Mouse (Mus musculus): Measurements from ENCODE around the gene Dnajb12. TPM values are rescaled to one million over a fixed set of nuclear protein-coding genes. Genes with fewer than 3 reads are reported as not detected.

Gene Dnajb12
- 45.9 TPM for total RNA-seq (2023)

GRCm38 (mm10) chr10:59879255-59880028, at the start of gene Dnajb12:
Dnajb12 (plus strand) TSS chr10:59879556.

Other genes with a start within 250 kb of the Dnajb12 start
- 35.9 TPM for gene Micu1, start 177.1 kb upstream of the Dnajb12 start, total RNA-seq (2023)
- 59.7 TPM for gene Ddit4, start 72.3 kb downstream of the Dnajb12 start, total RNA-seq (2023)
- gene Ascc1, start 123.2 kb downstream of the Dnajb12 start, total RNA-seq (2023) = 24.2 TPM
- gene Anapc16, start 123.6 kb downstream of the Dnajb12 start, total RNA-seq (2023) = 58.0 TPM
- gene Spock2, start 226.7 kb downstream of the Dnajb12 start, total RNA-seq (2023) = 7.7 TPM